Mouse (Mus musculus) CH12.LX (cell line): ENCODE measurements around the gene Csk. TPM values are rescaled to one million over a fixed set of nuclear protein-coding genes. Genes with fewer than 3 reads are reported as not detected.

Experiments used
- DNase-seq: peaks from one replicate; pipeline ENCODE4 v3.0.0-alpha.2; 2013; ENCODE audit errors: extremely low read depth
- H3K27ac ChIP-seq: 2 replicates; pipeline ENCODE4 v1.5.1; 2012; ENCODE audit warnings: low read depth, mild to moderate bottlenecking, control low read depth, moderate library complexity; ENCODE audit not compliant: insufficient read depth
- H3K27me3 ChIP-seq: replicated peaks from 2 replicates; pipeline ENCODE3; 2012; ENCODE audit warnings: inconsistent platforms
- H3K36me3 ChIP-seq, 2 experiments: replicated peaks in 1 of 2; 2 replicates each; pipeline versions ENCODE3 to v1.6.1; 2012; ENCODE audit warnings: inconsistent platforms in 1 of 2, low read length in 1 of 2, mild to moderate bottlenecking in 1 of 2, mixed read lengths in 1 of 2, moderate library complexity in 1 of 2; ENCODE audit not compliant: control insufficient read depth in 1 of 2, insufficient read depth in 1 of 2
- H3K4me1 ChIP-seq, 2 experiments: 2 replicates each; pipeline ENCODE4 v1.6.1; 2012; ENCODE audit warnings: inconsistent platforms in 1 of 2, moderate library complexity in 1 of 2; ENCODE audit not compliant: insufficient read depth in 2 of 2, control insufficient read depth in 1 of 2
- H3K4me2 ChIP-seq: 2 replicates; pipeline ENCODE4 v1.6.1; 2012; ENCODE audit warnings: low read depth, mild to moderate bottlenecking, control low read depth; ENCODE audit not compliant: poor library complexity, insufficient read depth, severe bottlenecking
- H3K4me3 ChIP-seq, 3 experiments: fragments of 150-350 bp in 1 of 3; sonication (generic) in 1 of 3; replicated peaks in 1 of 3; 2 replicates each; pipeline versions ENCODE3 to v1.5.1; 2011 to 2012; ENCODE audit warnings: low read depth in 2 of 3, low read length in 2 of 3, mild to moderate bottlenecking in 2 of 3, moderate library complexity in 2 of 3, control low read depth in 1 of 3, improper control_type of control experiment in 1 of 3, inconsistent platforms in 1 of 3, mixed read lengths in 1 of 3; ENCODE audit not compliant: poor library complexity in 1 of 3
- H3K79me2 ChIP-seq: replicated peaks from 2 replicates; pipeline ENCODE4 v1.6.1; 2012; ENCODE audit warnings: mild to moderate bottlenecking, moderate library complexity; ENCODE audit not compliant: control insufficient read depth, poor library complexity, insufficient read depth, severe bottlenecking; ENCODE audit errors: extremely low read depth
- H3K9ac ChIP-seq: 2 replicates; pipeline ENCODE4 v1.6.1; 2012; ENCODE audit warnings: low read depth, mild to moderate bottlenecking, control low read depth, moderate library complexity; ENCODE audit not compliant: insufficient read depth
- H3K9me3 ChIP-seq: replicated peaks from 2 replicates; pipeline ENCODE3; 2012; ENCODE audit warnings: low read length, inconsistent platforms, mixed read lengths
- BHLHE40 ChIP-seq: IDR thresholded peaks from 2 replicates; pipeline ENCODE4 v1.6.1; 2011; ENCODE audit warnings: mild to moderate bottlenecking, low read depth, low read length, improper control_type of control experiment
- CHD1 ChIP-seq: IDR thresholded peaks from 2 replicates; pipeline ENCODE4 v1.6.1; 2012; ENCODE audit warnings: low read depth, low read length, improper control_type of control experiment, inconsistent platforms
- CHD2 ChIP-seq: IDR thresholded peaks from 2 replicates; pipeline ENCODE4 v1.6.1; 2011; ENCODE audit warnings: low read length, improper control_type of control experiment
- CTCF ChIP-seq, 2 experiments: IDR thresholded peaks in 1 of 2; conservative IDR thresholded peaks in 1 of 2; 2 replicates each; pipeline ENCODE4 v1.5.1; 2011 to 2012; ENCODE audit warnings: low read depth in 2 of 2, low read length in 2 of 2, improper control_type of control experiment in 1 of 2, inconsistent platforms in 1 of 2, mild to moderate bottlenecking in 1 of 2, moderate library complexity in 1 of 2
- E2F4 ChIP-seq: IDR thresholded peaks from 2 replicates; pipeline ENCODE4 v1.6.1; 2011; ENCODE audit warnings: low read depth, low read length, improper control_type of control experiment; ENCODE audit not compliant: insufficient replicate concordance
- ELF1 ChIP-seq: IDR thresholded peaks from 2 replicates; pipeline ENCODE4 v1.6.1; 2014; ENCODE audit warnings: low read depth, mild to moderate bottlenecking, inconsistent platforms, low read length, improper control_type of control experiment
- EP300 ChIP-seq: IDR thresholded peaks from 2 replicates; pipeline ENCODE4 v1.6.1; 2011; ENCODE audit warnings: low read length, improper control_type of control experiment
- ETS1 ChIP-seq: conservative IDR thresholded peaks from 2 replicates; pipeline ENCODE4 v1.6.1; 2012; ENCODE audit warnings: low read depth, mild to moderate bottlenecking, inconsistent platforms, low read length, improper control_type of control experiment, moderate library complexity
- GABPA ChIP-seq: IDR thresholded peaks from 2 replicates; pipeline ENCODE4 v1.6.1; 2012; ENCODE audit warnings: low read depth, low read length, improper control_type of control experiment, inconsistent platforms; ENCODE audit not compliant: insufficient replicate concordance
- HCFC1 ChIP-seq: IDR thresholded peaks from 2 replicates; pipeline ENCODE4 v1.6.1; 2012; ENCODE audit warnings: low read depth, mild to moderate bottlenecking, inconsistent platforms, low read length, improper control_type of control experiment
- IRF4 ChIP-seq: IDR thresholded peaks from 2 replicates; pipeline ENCODE4 v1.6.1; 2014; ENCODE audit warnings: low read depth, mild to moderate bottlenecking, inconsistent platforms, low read length, improper control_type of control experiment
- JUN ChIP-seq: IDR thresholded peaks from 2 replicates; pipeline ENCODE4 v1.6.1; 2011; ENCODE audit warnings: low read depth, mild to moderate bottlenecking, low read length, improper control_type of control experiment, moderate library complexity; ENCODE audit not compliant: insufficient read depth
- JUND ChIP-seq: conservative IDR thresholded peaks from 2 replicates; pipeline ENCODE4 v1.6.1; 2011; ENCODE audit warnings: low read depth, low read length, improper control_type of control experiment
- KAT2A ChIP-seq: IDR thresholded peaks from 2 replicates; pipeline ENCODE4 v1.6.1; 2012; ENCODE audit warnings: low read length, improper control_type of control experiment, inconsistent platforms; ENCODE audit not compliant: insufficient replicate concordance
- MAFK ChIP-seq: IDR thresholded peaks from 2 replicates; pipeline ENCODE4 v1.6.1; 2011; ENCODE audit warnings: low read length, improper control_type of control experiment; ENCODE audit not compliant: insufficient replicate concordance
- MAX ChIP-seq: IDR thresholded peaks from 2 replicates; pipeline ENCODE4 v1.6.1; 2011; ENCODE audit warnings: low read length, improper control_type of control experiment
- MAZ ChIP-seq: IDR thresholded peaks from 2 replicates; pipeline ENCODE4 v1.6.1; 2012; ENCODE audit warnings: low read depth, mild to moderate bottlenecking, inconsistent platforms, low read length, improper control_type of control experiment, moderate library complexity
- MEF2A ChIP-seq: IDR thresholded peaks from 2 replicates; pipeline ENCODE4 v1.6.1; 2014; ENCODE audit warnings: low read depth, mild to moderate bottlenecking, inconsistent platforms, low read length, improper control_type of control experiment, borderline replicate concordance
- MXI1 ChIP-seq: IDR thresholded peaks from 2 replicates; pipeline ENCODE4 v1.6.1; 2011; ENCODE audit warnings: mild to moderate bottlenecking, low read depth, low read length, improper control_type of control experiment
- MYC ChIP-seq: IDR thresholded peaks from 2 replicates; pipeline ENCODE4 v1.6.1; 2011; ENCODE audit warnings: low read depth, mild to moderate bottlenecking, improper control_type of control experiment, low read length
- NELFE ChIP-seq: IDR thresholded peaks from 2 replicates; pipeline ENCODE4 v1.6.1; 2011; ENCODE audit warnings: low read depth, low read length, improper control_type of control experiment
- NRF1 ChIP-seq: IDR thresholded peaks from 2 replicates; pipeline ENCODE4 v1.6.1; 2014; ENCODE audit warnings: low read depth, mild to moderate bottlenecking, inconsistent platforms, low read length, improper control_type of control experiment, moderate library complexity
- PAX5 ChIP-seq: IDR thresholded peaks from 2 replicates; pipeline ENCODE4 v1.6.1; 2012; ENCODE audit warnings: low read length, inconsistent platforms, mixed read lengths
- POLR2A ChIP-seq: IDR thresholded peaks from 2 replicates; pipeline ENCODE4 v1.6.1; 2011; ENCODE audit warnings: low read depth, mild to moderate bottlenecking, improper control_type of control experiment, low read length
- POLR2AphosphoS2 ChIP-seq: IDR thresholded peaks from 2 replicates; pipeline ENCODE4 v1.6.1; 2011; ENCODE audit warnings: low read depth, low read length, improper control_type of control experiment
- RAD21 ChIP-seq: IDR thresholded peaks from 2 replicates; pipeline ENCODE4 v1.6.1; 2011; ENCODE audit warnings: low read depth, mild to moderate bottlenecking, low read length, improper control_type of control experiment, moderate library complexity
- RCOR1 ChIP-seq: conservative IDR thresholded peaks from 2 replicates; pipeline ENCODE4 v1.6.1; 2012; ENCODE audit warnings: low read depth, mild to moderate bottlenecking, inconsistent platforms, low read length, improper control_type of control experiment
- SIN3A ChIP-seq: IDR thresholded peaks from 2 replicates; pipeline ENCODE4 v1.6.1; 2012; ENCODE audit warnings: low read length, improper control_type of control experiment, inconsistent platforms
- TBP ChIP-seq: conservative IDR thresholded peaks from 2 replicates; pipeline ENCODE4 v1.6.1; 2011; ENCODE audit warnings: low read depth, low read length, improper control_type of control experiment
- TCF12 ChIP-seq: IDR thresholded peaks from 2 replicates; pipeline ENCODE4 v1.6.1; 2014; ENCODE audit warnings: low read depth, mild to moderate bottlenecking, inconsistent platforms, low read length, improper control_type of control experiment
- UBTF ChIP-seq: IDR thresholded peaks from 2 replicates; pipeline ENCODE4 v1.6.1; 2012; ENCODE audit warnings: low read depth, mild to moderate bottlenecking, inconsistent platforms, low read length, improper control_type of control experiment, moderate library complexity
- USF1 ChIP-seq: IDR thresholded peaks from 2 replicates; pipeline ENCODE4 v1.6.1; 2014; ENCODE audit warnings: low read depth, mild to moderate bottlenecking, inconsistent platforms, low read length, improper control_type of control experiment
- USF2 ChIP-seq: conservative IDR thresholded peaks from 2 replicates; pipeline ENCODE4 v1.6.1; 2011; ENCODE audit warnings: low read depth, low read length, improper control_type of control experiment
- ZC3H11A ChIP-seq: IDR thresholded peaks from 2 replicates; pipeline ENCODE4 v1.6.1; 2012; ENCODE audit warnings: low read depth, mild to moderate bottlenecking, inconsistent platforms, low read length, improper control_type of control experiment
- ZKSCAN1 ChIP-seq: IDR thresholded peaks from 2 replicates; pipeline ENCODE4 v1.6.1; 2012; ENCODE audit warnings: low read depth, inconsistent platforms, low read length, improper control_type of control experiment, borderline replicate concordance
- ZMIZ1 ChIP-seq: IDR thresholded peaks from 2 replicates; pipeline ENCODE4 v1.6.1; 2012; ENCODE audit warnings: low read depth, mild to moderate bottlenecking, inconsistent platforms, low read length, improper control_type of control experiment
- ZNF384 ChIP-seq: IDR thresholded peaks from 2 replicates; pipeline ENCODE4 v1.6.1; 2012; ENCODE audit warnings: low read depth, low read length, improper control_type of control experiment, inconsistent platforms
- dilution Hi-C: fragments of 300-500 bp; cut with MboI; formaldehyde crosslinking; loops from 2 replicates; pipeline ENCODE4 v1.14.3; 2020; ENCODE audit warnings: low sequenced_read_pairs; ENCODE audit not compliant: extremely low pct_unique_long_range_greater_than_20kb, extremely low pct_ligation_motif_present
- in situ Hi-C: fragments of 300-500 bp; cut with MboI; formaldehyde crosslinking; loops from 3 replicates; pipeline ENCODE4 v1.14.3; 2019; ENCODE audit warnings: low sequenced_read_pairs, low pct_ligation_motif_present, low pct_unique_long_range_greater_than_20kb, mixed read lengths
- polyA plus RNA-seq: library from polyadenylated mRNA; unstranded; fragments of >175 nt; gene quantifications from 2 replicates; pipeline ENCODE4 v1.2.1, GENCODE M21; 2012; ENCODE audit warnings: low read depth; ENCODE audit not compliant: insufficient read length
- total RNA-seq, 2 experiments: library from RNA; depleted of rRNA; stranded (reverse); fragments of 300-350 nt in 1 of 2; fragments of >200 nt in 1 of 2; gene quantifications; 2 replicates each; pipeline ENCODE4 v1.2.3; 2012 to 2014

Csk gene
- total and polyA plus RNA-seq, 3 experiments, result 111 to 153 (median 111) TPM

DNA sequence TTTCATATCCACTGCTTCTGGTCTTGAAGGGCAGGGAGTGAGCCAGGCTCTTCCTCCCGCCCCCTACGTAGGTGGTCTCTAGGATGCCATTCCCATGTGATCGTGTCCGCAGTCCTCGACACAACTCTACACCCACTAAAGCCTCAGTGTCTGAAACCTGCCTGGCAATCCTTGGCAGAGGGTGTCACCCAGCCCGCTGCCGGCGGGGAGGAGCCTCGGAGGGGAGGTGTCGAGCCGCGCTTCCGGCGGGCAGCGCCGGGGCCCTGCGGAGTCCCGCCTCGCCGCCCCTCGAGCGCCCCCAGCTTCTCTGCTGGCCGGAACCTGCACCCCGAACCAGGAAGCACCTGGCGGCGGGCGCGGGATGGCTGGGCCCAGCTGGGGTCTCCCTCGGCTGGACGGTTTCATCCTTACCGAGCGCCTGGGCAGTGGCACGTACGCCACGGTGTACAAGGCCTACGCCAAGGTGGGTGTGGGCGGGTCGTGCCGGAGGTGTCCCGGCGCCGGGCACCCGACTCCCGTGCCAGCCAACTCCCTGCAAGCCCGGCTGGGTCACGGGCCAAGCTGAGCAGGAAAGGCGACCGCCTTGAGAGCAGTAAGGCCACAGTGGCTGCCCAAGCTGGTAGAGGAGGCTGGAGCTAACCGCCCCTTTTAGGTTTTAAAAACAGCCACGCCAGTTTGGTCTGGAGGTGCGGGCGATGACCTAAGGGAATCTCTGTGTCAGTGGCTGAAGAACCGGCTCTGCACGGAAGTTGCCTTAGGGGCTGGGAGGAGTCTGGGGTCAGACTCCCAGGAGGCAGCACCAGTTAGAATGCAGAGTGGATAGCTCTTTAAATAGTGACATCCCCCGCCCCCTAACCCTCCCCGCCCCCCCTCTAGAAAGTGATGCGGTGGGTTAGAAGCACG, 64.0 kb downstream of the Csk start, which contains the start of gene Ulk3:
Gene Ulk3, plus strand, starts transcription at position 229 of the 903 bp plus-strand sequence.
- no peaks in the 10 kb centered on the region for H3K9me3 ChIP-seq
- H3K4me3 ChIP-seq, result peak within 1 kb of the TSS; percentile 72 to 92 (median 77)
- no peaks in the 10 kb centered on the region for H3K79me2 ChIP-seq
- peak; percentile 83 for DNase-seq
- peak within 1 kb of the TSS; percentile 80 for H3K27ac ChIP-seq
- H3K4me2 ChIP-seq, result peak within 1 kb of the TSS; percentile 26
- in situ Hi-C loops (loop anchor here (5.0 kb wide), 1 partner anchor 68 kb away; no protein-coding TSS in a partner anchor), dilution Hi-C loops (no loop called here)
- H3K27me3 ChIP-seq, result no peaks in the 10 kb centered on the region
- peak within 1 kb of the TSS; percentile 79 for H3K9ac ChIP-seq
- peaks cover 43 to 71% of the 10 kb centered on the region in 2 experiments for H3K36me3 ChIP-seq
- H3K4me1 ChIP-seq, result peaks cover 0 to 31% of the 10 kb centered on the region in 2 experiments; a peak in 2 of 4 replicates
- TF ChIP-seq TCF12 (peak; percentile 63), ELF1 (peak; percentile 88), ZNF384 (no peak), ZC3H11A (no peak), ETS1 (0 out of 2 replicates have a peak, but pooled peaks have one; percentile 14), POLR2AphosphoS2 (no peak), UBTF (no peak), MAX (no peak), CHD1 (no peak), MAFK (no peak), ZMIZ1 (no peak), KAT2A (no peak), RCOR1 (no peak), NRF1 (0 out of 2 replicates have a peak, but pooled peaks have one; percentile 9), ZKSCAN1 (no peak), GABPA (no peak), USF1 (no peak), EP300 (no peak), IRF4 (peak; percentile 60; the same call in 1 of the 2 replicates), MXI1 (peak; percentile 65), JUND (no peak), JUN (no peak), USF2 (no peak), RAD21 (no peak; the same call in 1 of the 2 replicates), PAX5 (no peak), SIN3A (peak; percentile 75), MYC (no peak), POLR2A (peak; percentile 73), TBP (0 out of 2 replicates have a peak, but pooled peaks have one; percentile 23), MEF2A (no peak; the same call in 1 of the 2 replicates), E2F4 (no peak), HCFC1 (peak; percentile 60; the same call in 1 of the 2 replicates), NELFE (no peak; the same call in 1 of the 2 replicates), CHD2 (no peak; the same call in 1 of the 2 replicates), BHLHE40 (peak; percentile 69), CTCF (conservative IDR thresholded peaks at IDR 0.05 in 1 of 2, IDR thresholded peaks at IDR 0.05 in 1 of 2; ENCODE audit: low read depth in 2 of 2, low read length in 2 of 2) (peak in 1 of 2 experiments; percentile 52; a peak in 2 of 4 replicates), MAZ (no peak; the same call in 1 of the 2 replicates)
